Mouse (Mus musculus) E14TG2a.4 (cell line): ENCODE results near the gene Smarcc1.

Experiments
- CTCF ChIP-seq: conservative IDR thresholded peaks from 2 replicates; pipeline ENCODE4 v1.5.1; 2014; ENCODE audit warnings: low read length
- NANOG ChIP-seq: IDR thresholded peaks from 2 replicates; pipeline ENCODE4 v1.6.1; 2014; ENCODE audit warnings: borderline replicate concordance, low read length, mixed read lengths
- POU5F1 ChIP-seq: IDR thresholded peaks from 2 replicates; pipeline ENCODE4 v1.6.1; 2014; ENCODE audit warnings: low read length, borderline replicate concordance

DNA sequence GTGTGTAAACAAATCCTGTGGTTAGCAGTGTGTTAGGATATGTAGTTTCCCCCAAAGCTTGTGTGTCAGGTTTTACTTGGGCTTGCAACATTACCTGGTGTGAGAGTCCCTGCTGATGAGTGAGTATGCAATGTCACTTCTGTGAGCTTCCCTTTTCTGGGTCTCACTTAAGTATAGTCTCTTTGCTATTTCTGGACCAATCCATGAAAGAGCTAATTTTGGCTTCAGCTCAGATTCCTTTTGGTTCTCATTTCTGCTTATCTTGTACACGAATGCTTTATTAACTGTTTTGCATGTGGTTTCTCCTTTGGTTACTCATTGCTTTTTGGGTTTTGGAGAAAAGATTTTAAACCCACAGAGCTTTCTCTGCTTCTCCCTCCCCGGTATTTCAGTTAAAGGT is 82.4 kb downstream of the Smarcc1 start:
- TF ChIP-seq CTCF: no peak
- no peak for TF ChIP-seq NANOG
- TF ChIP-seq POU5F1: no peak
